Mouse (Mus musculus) olfactory bulb, adult 2 months (tissue): ENCODE results near the gene Dctn1.

Source experiments
- CTCF ChIP-seq: fragments of 200-500 bp; IDR thresholded peaks from 2 replicates; pipeline ENCODE4 v1.5.1; 2012; ENCODE audit warnings: low read depth, mild to moderate bottlenecking, low read length, moderate library complexity; ENCODE audit not compliant: insufficient read depth
- POLR2A ChIP-seq: fragments of 200-500 bp; IDR thresholded peaks from 2 replicates; pipeline ENCODE4 v1.6.1; 2012; ENCODE audit warnings: mild to moderate bottlenecking, low read depth, low read length, moderate library complexity; ENCODE audit not compliant: insufficient read depth

GRCm38 (mm10) chr6:83140044-83140443, 25.7 kb upstream of the Dctn1 start:
- TF ChIP-seq CTCF (no peak), POLR2A (no peak)
